Mouse (Mus musculus) kidney, embryonic 15.5 days (tissue): ENCODE data around the gene Slc9a9. TPM values are rescaled to one million over a fixed set of nuclear protein-coding genes. Genes with fewer than 3 reads are reported as not detected.

Experiments
- ATAC-seq: fragments of 200-750 bp; cut with Nextera tagmentation; replicated peaks from 2 replicates; pipeline ENCODE4 v1.8.0; 2017; ENCODE audit warnings: moderate TSS enrichment; ENCODE audit not compliant: low FRiP score
- H3K27ac ChIP-seq: fragments of 300-500 bp; sonication (generic); 2 replicates; pipeline ENCODE4 v1.5.1; 2015; ENCODE audit warnings: mild to moderate bottlenecking, inconsistent platforms
- H3K27me3 ChIP-seq: fragments of 300-500 bp; sonication (generic); 2 replicates; pipeline ENCODE4 v1.6.1; 2015; ENCODE audit warnings: inconsistent platforms
- H3K36me3 ChIP-seq: fragments of 300-500 bp; sonication (generic); 2 replicates; pipeline ENCODE4 v1.6.1; 2015; ENCODE audit warnings: inconsistent platforms
- H3K4me1 ChIP-seq: fragments of 300-500 bp; sonication (generic); 2 replicates; pipeline ENCODE4 v1.6.1; 2015; ENCODE audit warnings: inconsistent platforms
- H3K4me2 ChIP-seq: fragments of 300-500 bp; sonication (generic); 2 replicates; pipeline ENCODE4 v1.6.1; 2015; ENCODE audit warnings: moderate library complexity, mild to moderate bottlenecking, inconsistent platforms
- H3K4me3 ChIP-seq: fragments of 300-500 bp; sonication (generic); replicated peaks from 2 replicates; pipeline ENCODE4 v1.5.1; 2015; ENCODE audit warnings: mild to moderate bottlenecking, inconsistent platforms
- H3K9ac ChIP-seq: fragments of 300-500 bp; sonication (generic); 2 replicates; pipeline ENCODE4 v1.6.1; 2015; ENCODE audit warnings: mild to moderate bottlenecking, inconsistent platforms
- H3K9me3 ChIP-seq: fragments of 300-500 bp; sonication (generic); replicated peaks from 2 replicates; pipeline ENCODE4 v1.6.1; 2016; ENCODE audit warnings: inconsistent platforms
- WGBS: fragments of 180-500 bp; shearing (Covaris S2); methylation state at CpG from one replicate; pipeline ENCODE4 v1.1.7; 2015; ENCODE audit warnings: mixed read lengths; 5-methylcytosine and 5-hydroxymethylcytosine counted together
- microRNA-seq: library from miRNA; unstranded; fragments of <30 nt; microRNA quantifications from one replicate; pipeline ENCODE4, GENCODE M21; 2016
- polyA plus RNA-seq: library from polyadenylated mRNA; unstranded; fragments of >200 nt; fragmentation: Nextera tagmentation; extraction: Ambion mirVana; gene quantifications from 2 replicates; pipeline ENCODE4 v1.2.1, GENCODE M21; 2015

Slc9a9 gene
- polyA plus RNA-seq, 1 experiment from 2014 or later = 4.0 TPM

- 52% methylated on average over 2 of the region's 2 CpGs for WGBS
- Histone ChIP-seq H3K36me3 (no peaks in the 10 kb centered on the region), H3K4me2 (no peak overlapping the region), H3K9me3 (no peaks in the 10 kb centered on the region), H3K9ac (no peak overlapping the region), H3K4me3 (no peak overlapping the region), H3K27ac (no peak overlapping the region), H3K27me3 (no peaks in the 10 kb centered on the region), H3K4me1 (0 out of 2 replicates have a peak, but pooled peaks cover 2% of the 10 kb centered on the region)
- no peak for ATAC-seq
These were observed 596.5 kb downstream of the Slc9a9 start for GRCm38 (mm10) chr9:95266179-95266578.

GRCm38 (mm10) chr9:95266924-95267323 is 597.2 kb downstream of the Slc9a9 start:
- WGBS = 48% methylated on average over 2 of the region's 2 CpGs
- ATAC-seq = peak; percentile 69
- H3K36me3 ChIP-seq = no peaks in the 10 kb centered on the region
- no peaks in the 10 kb centered on the region for H3K9me3 ChIP-seq
- H3K4me1 ChIP-seq = 0 out of 2 replicates have a peak, but pooled peaks cover 2% of the 10 kb centered on the region
- no peak overlapping the region for H3K27ac ChIP-seq
- H3K4me2 ChIP-seq = no peak overlapping the region
- no peaks in the 10 kb centered on the region for H3K27me3 ChIP-seq
- no peak overlapping the region for H3K4me3 ChIP-seq
- H3K9ac ChIP-seq = no peak overlapping the region

- no peaks in the 10 kb centered on the region for H3K36me3 ChIP-seq
- no peak overlapping the region for H3K27ac ChIP-seq
- no peaks in the 10 kb centered on the region for H3K9me3 ChIP-seq
- WGBS = 51% methylated on average over 10 of the region's 10 CpGs
- H3K4me3 ChIP-seq = no peak overlapping the region
- 0 out of 2 replicates have a peak, but pooled peaks cover 3% of the 10 kb centered on the region for H3K4me1 ChIP-seq
- ATAC-seq = peak; percentile 49; the same call in 1 of the 2 replicates
- H3K9ac ChIP-seq = no peak overlapping the region
- no peak overlapping the region for H3K4me2 ChIP-seq
- H3K27me3 ChIP-seq = no peaks in the 10 kb centered on the region
These were observed 610.1 kb downstream of the Slc9a9 start for GRCm38 (mm10) chr9:95279590-95280344.

Small RNA genes lying within 50 kb of the gene (microRNA-seq; reads per million reads assigned to microRNA genes)
- not detected for gene Mir7656

Other genes with a start within 250 kb of the Slc9a9 start
- 8.6 and 12.0 TPM in 2 replicates for gene 1190002N15Rik, start 131.8 kb upstream of the Slc9a9 start, polyA plus RNA-seq